Mouse (Mus musculus) intestine, embryonic 14.5 days (tissue): Measurements from ENCODE around the gene Tial1. TPM values are rescaled to one million over a fixed set of nuclear protein-coding genes. Genes with fewer than 3 reads are reported as not detected.

Source experiments
- ATAC-seq: fragments of 200-750 bp; cut with Nextera tagmentation; replicated peaks from 2 replicates; pipeline ENCODE4 v1.8.0; 2017; ENCODE audit warnings: low read depth, moderate number of reproducible peaks, moderate TSS enrichment, moderate library complexity; ENCODE audit not compliant: low FRiP score, low TSS enrichment
- DNase-seq: peaks from one replicate; pipeline ENCODE4 v3.0.0-alpha.2; 2018; ENCODE audit warnings: low spot score
- H3K27ac ChIP-seq: fragments of 300-500 bp; sonication (generic); 2 replicates; pipeline ENCODE4 v1.5.1; 2014; ENCODE audit warnings: low read depth, mild to moderate bottlenecking, control low read depth
- H3K27me3 ChIP-seq: fragments of 300-500 bp; sonication (generic); replicated peaks from 2 replicates; pipeline ENCODE4 v1.6.1; 2014; ENCODE audit warnings: low read length, control low read depth; ENCODE audit not compliant: control insufficient read depth, insufficient read depth
- H3K36me3 ChIP-seq: fragments of 300-500 bp; sonication (generic); 2 replicates; pipeline ENCODE4 v1.6.1; 2014; ENCODE audit warnings: low read length, control low read depth; ENCODE audit not compliant: control insufficient read depth, insufficient read depth
- H3K4me1 ChIP-seq: fragments of 300-500 bp; sonication (generic); replicated peaks from 2 replicates; pipeline ENCODE4 v1.6.1; 2014; ENCODE audit warnings: low read length, control low read depth, mixed read lengths; ENCODE audit not compliant: control insufficient read depth, insufficient read depth
- H3K4me2 ChIP-seq: fragments of 300-500 bp; sonication (generic); 2 replicates; pipeline ENCODE4 v1.6.1; 2014; ENCODE audit warnings: low read length
- H3K4me3 ChIP-seq: fragments of 300-500 bp; sonication (generic); 2 replicates; pipeline ENCODE4 v1.5.1; 2014; ENCODE audit warnings: low read depth, low read length, control low read depth, mixed read lengths
- H3K9ac ChIP-seq: fragments of 300-500 bp; sonication (generic); 2 replicates; pipeline ENCODE4 v1.6.1; 2014; ENCODE audit warnings: mild to moderate bottlenecking, low read length
- H3K9me3 ChIP-seq: fragments of 300-500 bp; sonication (generic); 2 replicates; pipeline ENCODE4 v1.6.1; 2016; ENCODE audit warnings: low read length, control low read depth; ENCODE audit not compliant: control insufficient read depth
- WGBS: fragments of 180-500 bp; shearing (Covaris S2); extraction: QIAGEN DNeasy Blood & Tissue Kit; methylation state at CpG from one replicate; pipeline ENCODE4 v1.1.7; 2014; 5-methylcytosine and 5-hydroxymethylcytosine counted together
- polyA plus RNA-seq: library from polyadenylated mRNA; unstranded; fragments of >200 nt; fragmentation: Nextera tagmentation; extraction: Ambion mirVana; gene quantifications from 2 replicates; pipeline ENCODE4 v1.2.1, GENCODE M21; 2014

Gene Tial1
- polyA plus RNA-seq, 1 experiment from 2014 or later, result 35.8 TPM

GRCm38 (mm10) chr7:128410708-128411413, 50.7 kb downstream of the Tial1 start:
- no peak overlapping the region for H3K4me3 ChIP-seq
- H3K27ac ChIP-seq, result no peak overlapping the region
- no peaks in the 10 kb centered on the region for H3K36me3 ChIP-seq
- DNase-seq (no peak), ATAC-seq (no peak)
- H3K4me1 ChIP-seq, result peaks cover 6% of the 10 kb centered on the region; the same call in 1 of the 2 replicates
- 34% methylated on average over 11 of the region's 11 CpGs for WGBS
- H3K9ac ChIP-seq, result no peak overlapping the region
- no peak overlapping the region for H3K4me2 ChIP-seq
- 0 out of 2 replicates have a peak, but pooled peaks cover 4% of the 10 kb centered on the region for H3K27me3 ChIP-seq
- no peaks in the 10 kb centered on the region for H3K9me3 ChIP-seq

GRCm38 (mm10) chr7:128408265-128408664, 53.3 kb downstream of the Tial1 start:
- H3K27me3 ChIP-seq, result no peaks in the 10 kb centered on the region
- H3K4me1 ChIP-seq, result peaks cover 6% of the 10 kb centered on the region; the same call in 1 of the 2 replicates
- no peaks in the 10 kb centered on the region for H3K9me3 ChIP-seq
- no peak for ATAC-seq
- no peaks in the 10 kb centered on the region for H3K36me3 ChIP-seq
- no peak for DNase-seq
- H3K4me2 ChIP-seq, result no peak overlapping the region
- 80% methylated on average over 5 of the region's 5 CpGs for WGBS
- H3K9ac ChIP-seq, result no peak overlapping the region
- H3K27ac ChIP-seq, result no peak overlapping the region
- no peak overlapping the region for H3K4me3 ChIP-seq

- no peak overlapping the region for H3K4me2 ChIP-seq
- peaks cover 3% of the 10 kb centered on the region; the same call in 1 of the 2 replicates for H3K36me3 ChIP-seq
- DNase-seq (no peak), ATAC-seq (no peak)
- H3K9ac ChIP-seq, result no peak overlapping the region
- no peaks in the 10 kb centered on the region for H3K9me3 ChIP-seq
- 62% methylated on average over 6 of the region's 6 CpGs for WGBS
- H3K27ac ChIP-seq, result no peak overlapping the region
- no peaks in the 10 kb centered on the region for H3K27me3 ChIP-seq
- no peak overlapping the region for H3K4me3 ChIP-seq
- H3K4me1 ChIP-seq, result peaks cover 9% of the 10 kb centered on the region; the same call in 1 of the 2 replicates
Measured at GRCm38 (mm10) chr7:128403988-128404387, 57.5 kb downstream of the Tial1 start.

GRCm38 (mm10) chr7:128403586-128403985, 57.9 kb downstream of the Tial1 start:
- Histone ChIP-seq H3K36me3 (peaks cover 3% of the 10 kb centered on the region; the same call in 1 of the 2 replicates), H3K4me3 (no peak overlapping the region), H3K4me2 (no peak overlapping the region; the same call in 1 of the 2 replicates), H3K27me3 (no peaks in the 10 kb centered on the region), H3K27ac (no peak overlapping the region), H3K9me3 (no peaks in the 10 kb centered on the region), H3K9ac (no peak overlapping the region), H3K4me1 (peaks cover 9% of the 10 kb centered on the region; the same call in 1 of the 2 replicates)
- WGBS, result 41% methylated on average over 6 of the region's 6 CpGs
- DNase-seq (no peak), ATAC-seq (0 out of 2 replicates have a peak, but pooled peaks have one; percentile 34)

GRCm38 (mm10) chr7:128403128-128403527, 58.4 kb downstream of the Tial1 start:
- WGBS, result 19% methylated on average over 10 of the region's 10 CpGs
- H3K9ac ChIP-seq, result no peak overlapping the region
- H3K4me2 ChIP-seq, result peak overlapping the region; percentile 14
- H3K9me3 ChIP-seq, result no peaks in the 10 kb centered on the region
- H3K4me1 ChIP-seq, result peaks cover 9% of the 10 kb centered on the region; the same call in 1 of the 2 replicates
- ATAC-seq (no peak; the same call in 1 of the 2 replicates), DNase-seq (no peak)
- H3K36me3 ChIP-seq, result peaks cover 3% of the 10 kb centered on the region; the same call in 1 of the 2 replicates
- H3K4me3 ChIP-seq, result no peak overlapping the region
- no peak overlapping the region for H3K27ac ChIP-seq
- no peaks in the 10 kb centered on the region for H3K27me3 ChIP-seq

- Histone ChIP-seq H3K4me2 (no peak overlapping the region), H3K9ac (no peak overlapping the region), H3K27me3 (no peaks in the 10 kb centered on the region), H3K9me3 (no peaks in the 10 kb centered on the region), H3K27ac (no peak overlapping the region), H3K4me1 (peaks cover 9% of the 10 kb centered on the region; the same call in 1 of the 2 replicates), H3K36me3 (peaks cover 3% of the 10 kb centered on the region; the same call in 1 of the 2 replicates), H3K4me3 (no peak overlapping the region)
- DNase-seq (no peak), ATAC-seq (no peak)
- 55% methylated on average over 8 of the region's 8 CpGs for WGBS
Measured at GRCm38 (mm10) chr7:128402577-128402976, 58.9 kb downstream of the Tial1 start.

- no peak for DNase-seq
- WGBS, result 68% methylated on average over 4 of the region's 4 CpGs
- H3K27ac ChIP-seq, result no peak overlapping the region
- no peak overlapping the region for H3K4me3 ChIP-seq
- H3K27me3 ChIP-seq, result no peaks in the 10 kb centered on the region
- H3K4me1 ChIP-seq, result peaks cover 12% of the 10 kb centered on the region; the same call in 1 of the 2 replicates
- H3K36me3 ChIP-seq, result peaks cover 3% of the 10 kb centered on the region; the same call in 1 of the 2 replicates
- ATAC-seq, result no peak
- H3K9ac ChIP-seq, result no peak overlapping the region
- no peak overlapping the region for H3K4me2 ChIP-seq
- H3K9me3 ChIP-seq, result no peaks in the 10 kb centered on the region
Measured at GRCm38 (mm10) chr7:128398664-128399063, 62.9 kb downstream of the Tial1 start.

- Histone ChIP-seq H3K9ac (no peak overlapping the region), H3K4me1 (peaks cover 11% of the 10 kb centered on the region), H3K36me3 (peaks cover 3% of the 10 kb centered on the region; the same call in 1 of the 2 replicates), H3K27me3 (no peaks in the 10 kb centered on the region), H3K4me2 (no peak overlapping the region), H3K9me3 (no peaks in the 10 kb centered on the region), H3K27ac (no peak overlapping the region), H3K4me3 (no peak overlapping the region)
- WGBS, result 66% methylated on average over 2 of the region's 2 CpGs
- DNase-seq (no peak), ATAC-seq (no peak)
Measured at GRCm38 (mm10) chr7:128397066-128397465, 64.5 kb downstream of the Tial1 start.
